Mouse (Mus musculus): ENCODE measurements at regions not wholly inside any gene's neighbourhood (a gene's known extent, or its start where the extent isn't known, plus 50 kb on each side); places are given as distances from the start of the nearest gene placed in this dataset.
"Not testable (repeated sequence)": the region's sequence is repeated elsewhere in the genome, so short reads cannot be mapped to it uniquely, and the experiment has no call there.

GRCm38 (mm10) chr1:102353136-102353535, 2415.2 kb upstream of the Cdh20 start:
- no peak for ATAC-seq (ENCODE audit: low FRiP score)
- no peak overlapping the region for H3K4me3 ChIP-seq (replicated peaks)

GRCm38 (mm10) chr1:102357911-102358310, 2410.4 kb upstream of the Cdh20 start:
- not testable (repeated sequence) for ATAC-seq (ENCODE audit: low FRiP score); H3K4me2 ChIP-seq; H3K27me3 ChIP-seq; H3K4me1 ChIP-seq; H3K27ac ChIP-seq; H3K9ac ChIP-seq; H3K9me3 ChIP-seq; H3K4me3 ChIP-seq (replicated peaks); H3K36me3 ChIP-seq (replicated peaks)
- 89% methylated on average over 8 of the region's 8 CpGs for WGBS

More at GRCm38 (mm10) chr1:102353136-102353535, 2415.2 kb upstream of the Cdh20 start:
- H3K36me3 ChIP-seq (replicated peaks): no peaks in the 10 kb centered on the region
- WGBS: 91% methylated on average over 1 of the region's 1 CpGs
- H3K9ac ChIP-seq: no peak overlapping the region
- H3K9me3 ChIP-seq: no peaks in the 10 kb centered on the region
- H3K4me2 ChIP-seq: no peak overlapping the region
- H3K27me3 ChIP-seq: no peaks in the 10 kb centered on the region
- no peaks in the 10 kb centered on the region for H3K4me1 ChIP-seq
- no peak overlapping the region for H3K27ac ChIP-seq

GRCm38 (mm10) chr1:102378613-102379012, 2389.7 kb upstream of the Cdh20 start:
- H3K9me3 ChIP-seq: no peaks in the 10 kb centered on the region
- H3K9ac ChIP-seq: no peak overlapping the region
- 58% methylated on average over 1 of the region's 1 CpGs for whole genome bisulfite sequencing
- no peaks in the 10 kb centered on the region for H3K4me1 ChIP-seq
- no peak overlapping the region for H3K27ac ChIP-seq
- ATAC-seq (ENCODE audit: low FRiP score): 0 out of 2 replicates have a peak, but pooled peaks have one; percentile 11
- H3K4me3 ChIP-seq (replicated peaks): no peak overlapping the region
- H3K4me2 ChIP-seq: no peak overlapping the region
- H3K27me3 ChIP-seq: no peaks in the 10 kb centered on the region
- no peaks in the 10 kb centered on the region for H3K36me3 ChIP-seq (replicated peaks)
